Mouse (Mus musculus): Measurements from ENCODE around the gene Plxna1. TPM values are rescaled to one million over a fixed set of nuclear protein-coding genes. Genes with fewer than 3 reads are reported as not detected.

Gene Plxna1
- 41.4 and 41.8 TPM in 2 replicates for polyA plus RNA-seq (2015; fragmentation: Nextera tagmentation; extraction: Ambion mirVana)

DNA sequence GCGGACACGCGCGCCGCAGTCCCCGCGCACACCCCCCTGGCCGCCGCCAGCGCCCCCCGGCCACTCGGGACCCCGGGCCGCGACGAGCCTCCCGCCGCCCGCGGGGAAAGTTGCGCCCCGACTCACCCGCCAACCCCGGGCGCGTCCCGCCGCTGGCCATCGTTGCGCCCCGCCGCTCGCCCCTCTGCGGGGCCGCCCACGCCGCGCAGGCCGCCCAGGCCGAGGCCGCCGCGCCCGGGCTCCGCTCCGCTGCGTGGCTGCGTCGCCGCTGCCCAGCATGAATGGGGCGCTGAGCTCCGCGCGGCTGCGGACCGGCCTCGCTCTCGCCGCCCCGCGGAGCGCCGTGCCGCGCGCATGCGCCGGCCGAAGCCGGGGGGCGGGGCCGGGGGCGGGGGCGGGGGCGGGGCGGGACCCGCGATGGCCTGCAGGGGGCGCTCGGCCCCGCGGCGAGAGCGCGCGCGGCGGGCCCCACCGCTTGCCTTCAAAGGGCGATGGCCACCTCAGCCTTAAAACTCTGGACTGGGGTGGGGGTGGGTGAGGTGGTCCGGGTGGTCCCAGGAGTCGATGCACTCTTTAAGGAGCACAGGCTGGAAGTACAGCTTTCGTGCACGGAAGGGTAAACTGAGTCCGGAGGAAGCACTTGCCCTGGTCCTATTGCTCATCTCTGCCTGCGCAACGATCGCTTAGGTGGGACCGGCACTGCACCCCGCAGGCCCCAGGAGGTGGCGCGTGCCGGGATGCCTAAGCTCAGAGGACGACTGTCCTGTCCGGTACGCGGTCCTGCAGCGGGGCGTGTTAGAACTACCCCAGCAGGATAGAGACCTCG, at the start of gene Plxna1:
Gene Plxna1 (minus strand): TSS at position 340 of the 826 bp plus-strand sequence.
- peaks cover 3% of the 10 kb centered on the region; the same call in 1 of the 2 replicates for H3K36me3 ChIP-seq
- peak; percentile 79 for ATAC-seq (ENCODE audit: low read depth)
- peak within 1 kb of the TSS; percentile 99 for H3K9ac ChIP-seq
- peaks cover 48% of the 10 kb centered on the region for H3K4me1 ChIP-seq (replicated peaks)
- no peaks in the 10 kb centered on the region for H3K9me3 ChIP-seq
- H3K27ac ChIP-seq (replicated peaks), result peak within 1 kb of the TSS; percentile 88
- WGBS, result under 1% methylated on average over 63 of the region's 110 CpGs
- peak within 1 kb of the TSS; percentile 92 for H3K4me2 ChIP-seq
- peak within 1 kb of the TSS; percentile 99 for H3K4me3 ChIP-seq
- peaks cover 11% of the 10 kb centered on the region for H3K27me3 ChIP-seq

DNA sequence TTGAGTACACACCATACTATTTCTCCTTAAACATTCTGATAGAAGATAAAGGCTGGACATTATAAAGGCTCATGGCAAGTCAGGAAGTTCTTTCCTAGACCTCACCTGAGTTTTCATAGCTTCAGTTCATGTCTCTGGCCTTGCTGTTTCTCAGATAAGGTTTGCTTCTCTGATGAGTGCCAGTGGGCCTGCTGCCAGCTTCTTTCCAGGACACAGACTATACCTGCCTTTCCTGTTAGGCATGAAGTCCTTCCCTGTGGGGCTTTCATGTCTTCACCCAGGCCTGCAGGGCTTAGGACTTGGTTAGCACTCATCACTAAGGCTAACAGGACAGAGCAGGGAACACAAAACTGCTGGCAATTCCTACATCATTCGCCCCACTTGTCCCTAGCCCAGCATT, 46.6 kb upstream of the Plxna1 start:
- no peak for ATAC-seq (ENCODE audit: low read depth)
- no peak overlapping the region for H3K4me2 ChIP-seq
- H3K36me3 ChIP-seq, result no peaks in the 10 kb centered on the region
- H3K9me3 ChIP-seq, result no peaks in the 10 kb centered on the region
- H3K9ac ChIP-seq, result no peak overlapping the region
- 81% methylated on average over 1 of the region's 1 CpGs for WGBS
- H3K4me1 ChIP-seq (replicated peaks), result peaks cover 12% of the 10 kb centered on the region
- no peak overlapping the region for H3K27ac ChIP-seq (replicated peaks)
- H3K4me3 ChIP-seq, result no peak overlapping the region
- H3K27me3 ChIP-seq, result no peaks in the 10 kb centered on the region

DNA sequence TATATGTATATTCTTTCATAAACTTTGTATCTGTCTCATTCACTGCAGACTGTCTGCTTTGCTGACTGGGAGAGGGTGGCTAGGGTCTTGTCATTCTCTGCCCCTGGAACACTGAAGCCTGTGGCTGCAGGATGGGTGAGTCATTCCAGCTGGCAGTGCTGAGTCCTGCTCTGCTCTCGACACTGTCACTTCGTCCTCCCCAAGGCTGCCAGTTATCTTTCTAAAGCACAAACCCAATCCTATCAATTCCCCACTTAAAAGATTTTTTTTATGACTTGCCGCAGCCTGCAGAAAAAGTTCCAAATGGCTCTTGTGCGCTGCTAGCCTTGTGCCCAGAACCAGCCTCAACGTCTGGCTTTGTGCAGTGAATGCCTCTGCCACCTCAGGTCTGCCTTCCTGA, 45.8 kb upstream of the Plxna1 start:
- ATAC-seq (ENCODE audit: low read depth), result no peak
- Histone ChIP-seq H3K4me2 (no peak overlapping the region), H3K4me1 (replicated peaks) (peaks cover 20% of the 10 kb centered on the region), H3K9me3 (no peaks in the 10 kb centered on the region), H3K27me3 (no peaks in the 10 kb centered on the region), H3K9ac (no peak overlapping the region), H3K27ac (replicated peaks) (no peak overlapping the region), H3K4me3 (no peak overlapping the region), H3K36me3 (no peaks in the 10 kb centered on the region)
- WGBS, result 83% methylated on average over 5 of the region's 5 CpGs

DNA sequence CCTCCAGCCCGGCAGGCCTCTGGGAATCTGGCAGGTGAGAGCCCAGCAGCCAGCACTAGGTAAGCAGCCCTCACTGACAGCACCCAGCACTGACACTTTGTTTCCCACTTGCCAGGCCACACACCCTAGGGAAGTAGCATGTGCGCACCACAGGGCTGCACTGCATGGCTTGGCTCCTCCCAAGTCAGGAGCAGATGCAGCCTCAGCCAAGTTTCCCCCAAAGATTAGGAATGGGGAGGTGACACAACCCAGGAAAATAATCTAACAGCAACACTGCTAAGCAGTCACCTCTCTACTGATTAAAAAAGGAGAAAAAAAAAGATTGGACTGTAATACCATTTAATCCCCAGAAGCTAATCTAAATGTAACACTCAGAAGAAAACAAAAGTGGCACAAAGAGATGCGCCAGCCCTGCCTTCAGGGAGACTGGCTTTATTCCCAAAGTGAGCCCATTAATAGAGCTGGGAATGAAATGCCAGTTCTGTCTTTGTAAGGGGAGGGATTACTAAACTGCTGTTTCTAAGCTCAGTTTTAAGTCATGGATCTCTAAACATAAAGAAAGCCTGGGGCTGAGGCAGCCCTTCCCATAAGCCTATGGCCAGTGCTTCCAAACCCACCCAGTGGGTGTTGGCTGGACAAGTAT, 44.9 kb upstream of the Plxna1 start:
- Histone ChIP-seq H3K27me3 (no peaks in the 10 kb centered on the region), H3K9me3 (no peaks in the 10 kb centered on the region), H3K4me3 (no peak overlapping the region), H3K27ac (replicated peaks) (0 out of 2 replicates have a peak overlapping the region, but pooled peaks have one; percentile 33), H3K4me2 (no peak overlapping the region), H3K4me1 (replicated peaks) (peaks cover 24% of the 10 kb centered on the region), H3K9ac (no peak overlapping the region), H3K36me3 (no peaks in the 10 kb centered on the region)
- 70% methylated on average over 3 of the region's 3 CpGs for WGBS
- ATAC-seq (ENCODE audit: low read depth), result no peak

DNA sequence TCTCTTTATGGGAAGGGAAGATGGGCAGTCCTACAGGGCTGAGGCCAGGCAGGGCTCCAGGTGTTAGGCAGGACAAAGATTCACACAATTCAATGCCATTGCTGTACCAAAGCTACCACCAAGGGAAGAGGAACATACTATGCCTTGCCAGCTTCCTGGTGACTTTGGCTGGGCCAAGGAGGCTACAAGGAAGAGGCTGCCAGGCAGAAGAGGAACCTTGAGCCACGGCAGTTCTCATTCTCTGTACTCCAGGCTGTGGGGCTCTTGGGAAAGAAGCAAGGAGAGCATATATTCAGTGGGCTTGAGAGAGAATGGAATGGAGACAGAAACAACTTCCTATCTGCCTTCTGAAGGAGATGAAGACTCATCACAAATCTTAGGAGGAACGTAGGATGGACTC, 42.5 kb upstream of the Plxna1 start:
- Histone ChIP-seq H3K4me3 (no peak overlapping the region), H3K4me1 (replicated peaks) (peaks cover 28% of the 10 kb centered on the region), H3K27ac (replicated peaks) (no peak overlapping the region), H3K9ac (no peak overlapping the region), H3K36me3 (no peaks in the 10 kb centered on the region), H3K4me2 (no peak overlapping the region), H3K9me3 (no peaks in the 10 kb centered on the region), H3K27me3 (no peaks in the 10 kb centered on the region)
- WGBS, result 92% methylated on average over 2 of the region's 2 CpGs
- ATAC-seq (ENCODE audit: low read depth), result no peak

DNA sequence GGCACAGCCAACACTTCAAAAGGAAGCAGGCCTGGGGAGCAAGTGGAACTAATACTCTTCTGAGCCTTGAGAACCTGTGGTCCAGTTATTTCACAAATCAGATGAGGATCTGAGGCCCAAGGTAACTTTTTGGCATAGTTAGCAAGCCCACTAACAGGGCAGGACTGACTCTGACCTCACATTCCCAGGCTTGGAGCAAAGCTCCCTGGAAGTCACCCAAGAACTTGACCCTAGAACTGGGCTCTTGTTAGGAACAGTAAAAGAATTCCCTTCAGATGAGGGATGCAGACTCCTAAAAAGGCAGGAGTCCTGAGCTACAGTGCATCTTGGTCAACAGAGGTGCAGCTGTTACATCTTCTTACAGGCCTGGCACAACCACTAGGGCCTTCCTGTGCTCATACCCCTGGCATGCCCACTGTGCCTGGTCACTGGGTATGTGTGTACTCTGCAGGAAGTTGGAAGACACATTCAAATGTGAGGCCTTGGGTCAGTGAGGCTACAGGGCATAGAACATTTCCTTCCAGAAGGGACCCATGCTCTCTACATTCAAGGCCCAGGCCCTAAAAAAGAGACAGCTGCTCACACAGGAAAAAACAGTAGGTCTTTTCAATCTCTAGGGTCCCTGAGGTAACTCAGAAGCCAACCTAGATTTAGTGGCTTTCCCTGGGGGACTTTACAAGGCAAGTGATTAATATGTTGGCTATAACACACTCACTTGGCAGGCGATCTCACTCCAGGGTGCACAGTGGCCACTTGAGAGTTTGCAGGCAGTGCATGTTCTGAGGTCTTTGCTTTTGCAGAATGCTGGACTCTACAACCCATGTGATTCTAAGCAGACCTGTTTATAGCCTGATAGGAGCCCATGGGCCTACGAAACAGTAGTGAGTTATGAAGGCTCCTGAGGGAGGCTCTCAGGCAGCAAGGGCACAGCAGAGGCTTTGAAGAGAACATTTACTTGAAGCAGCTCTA, 41.1 kb upstream of the Plxna1 start:
- no peak overlapping the region for H3K9ac ChIP-seq
- no peak overlapping the region for H3K4me2 ChIP-seq
- H3K27ac ChIP-seq (replicated peaks), result peak overlapping the region; percentile 33; the same call in 1 of the 2 replicates
- 0 out of 2 replicates have a peak, but pooled peaks have one; percentile 47 for ATAC-seq (ENCODE audit: low read depth)
- 31% methylated on average over 2 of the region's 2 CpGs for WGBS
- no peaks in the 10 kb centered on the region for H3K27me3 ChIP-seq
- no peak overlapping the region for H3K4me3 ChIP-seq
- H3K4me1 ChIP-seq (replicated peaks), result peaks cover 28% of the 10 kb centered on the region
- no peaks in the 10 kb centered on the region for H3K9me3 ChIP-seq
- H3K36me3 ChIP-seq, result no peaks in the 10 kb centered on the region

DNA sequence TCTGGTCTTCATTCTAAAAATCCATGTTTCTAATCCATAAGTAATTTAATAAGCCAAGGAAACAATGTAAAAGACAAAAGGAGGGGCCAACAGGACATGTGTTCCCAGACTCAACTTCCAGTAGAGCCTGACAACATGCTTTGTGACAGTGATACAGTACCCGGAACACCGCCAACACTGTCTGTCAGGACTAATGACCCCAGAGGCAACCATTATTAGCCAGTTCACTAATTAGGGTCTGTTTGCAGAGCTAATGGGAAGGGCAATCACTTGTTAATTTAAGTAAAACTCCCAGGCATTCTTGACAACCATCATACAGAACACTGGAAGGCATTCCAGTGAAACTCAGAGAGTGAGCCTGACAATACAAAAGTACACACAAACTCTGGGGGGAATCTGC, 40.0 kb upstream of the Plxna1 start:
- peaks cover 23% of the 10 kb centered on the region for H3K4me1 ChIP-seq (replicated peaks)
- H3K27me3 ChIP-seq, result no peaks in the 10 kb centered on the region
- no peak overlapping the region for H3K27ac ChIP-seq (replicated peaks)
- no peak overlapping the region for H3K9ac ChIP-seq
- 40% methylated on average over 2 of the region's 2 CpGs for WGBS
- H3K9me3 ChIP-seq, result no peaks in the 10 kb centered on the region
- H3K36me3 ChIP-seq, result no peaks in the 10 kb centered on the region
- no peak for ATAC-seq (ENCODE audit: low read depth)
- H3K4me3 ChIP-seq, result no peak overlapping the region
- no peak overlapping the region for H3K4me2 ChIP-seq

DNA sequence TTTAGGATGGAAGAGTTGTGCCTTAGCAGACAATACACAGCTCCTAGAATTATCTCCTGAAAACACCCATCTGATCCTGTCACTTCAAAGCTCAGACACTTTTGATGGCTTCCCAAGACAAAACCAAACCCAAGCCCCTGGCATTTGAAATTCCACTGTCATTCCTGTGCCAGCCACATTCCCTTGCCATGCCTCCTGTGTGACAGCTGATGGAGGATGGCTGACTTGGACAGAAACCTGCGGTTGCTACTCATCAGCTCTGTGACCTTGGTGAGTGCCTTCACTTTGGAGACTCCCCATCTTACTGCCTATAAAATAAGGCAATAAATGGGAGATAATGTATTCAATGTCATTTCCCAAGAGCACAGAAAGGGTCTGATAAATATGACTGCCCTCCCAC, 37.1 kb upstream of the Plxna1 start:
- Histone ChIP-seq H3K36me3 (no peaks in the 10 kb centered on the region), H3K4me2 (no peak overlapping the region), H3K4me3 (no peak overlapping the region), H3K27ac (replicated peaks) (no peak overlapping the region), H3K9ac (no peak overlapping the region), H3K4me1 (replicated peaks) (peaks cover 18% of the 10 kb centered on the region), H3K9me3 (no peaks in the 10 kb centered on the region), H3K27me3 (no peaks in the 10 kb centered on the region)
- ATAC-seq (ENCODE audit: low read depth), result no peak
- WGBS, result 81% methylated on average over 1 of the region's 1 CpGs

DNA sequence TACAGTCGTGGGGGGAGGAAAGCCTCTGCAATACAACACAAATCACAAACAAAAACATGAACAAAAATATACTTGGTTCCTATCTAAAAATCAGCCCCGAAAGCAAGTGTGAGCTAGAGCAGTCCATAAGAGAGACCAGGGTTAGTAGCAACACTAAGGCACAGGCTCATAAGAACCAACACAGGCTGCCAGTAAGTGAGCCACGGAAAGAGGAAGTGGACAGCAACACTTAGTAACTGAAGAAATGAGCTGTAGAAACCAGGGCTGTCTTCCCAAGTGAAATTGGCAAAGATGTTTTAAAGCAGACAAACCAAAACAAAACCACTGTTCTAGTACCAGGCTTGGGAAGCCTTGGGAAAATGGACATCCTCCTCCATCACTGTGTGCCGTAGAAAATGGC, 35.5 kb upstream of the Plxna1 start:
- H3K4me1 ChIP-seq (replicated peaks), result peaks cover 8% of the 10 kb centered on the region; the same call in 1 of the 2 replicates
- H3K4me2 ChIP-seq, result no peak overlapping the region
- H3K36me3 ChIP-seq, result no peaks in the 10 kb centered on the region
- H3K9me3 ChIP-seq, result no peaks in the 10 kb centered on the region
- no peak for ATAC-seq (ENCODE audit: low read depth)
- H3K4me3 ChIP-seq, result no peak overlapping the region
- H3K27ac ChIP-seq (replicated peaks), result no peak overlapping the region
- WGBS, result 88% methylated on average over 4 of the region's 4 CpGs
- H3K9ac ChIP-seq, result no peak overlapping the region
- H3K27me3 ChIP-seq, result no peaks in the 10 kb centered on the region

DNA sequence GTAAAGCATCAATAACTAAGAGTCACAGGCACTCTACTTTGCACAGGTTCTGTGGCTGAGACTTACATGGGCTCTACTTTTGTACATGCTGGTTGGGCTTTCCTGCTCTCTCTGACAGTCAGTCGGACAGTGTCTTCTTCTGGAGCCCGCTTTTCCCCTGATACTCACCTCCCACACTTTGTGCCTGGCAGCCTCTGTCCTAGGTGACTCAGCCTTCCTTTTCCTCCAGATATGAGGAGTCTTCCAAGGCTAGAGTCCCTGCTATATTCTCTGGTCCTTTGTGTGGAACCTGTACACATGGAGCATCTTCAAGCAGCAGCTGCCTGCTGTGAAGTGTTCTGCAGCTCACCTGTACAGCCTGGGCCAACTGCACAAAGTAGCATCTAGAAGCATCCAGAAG, 31.4 kb upstream of the Plxna1 start:
- H3K9ac ChIP-seq, result no peak overlapping the region
- H3K4me2 ChIP-seq, result no peak overlapping the region
- H3K4me1 ChIP-seq (replicated peaks), result peaks cover 8% of the 10 kb centered on the region
- 90% methylated on average over 2 of the region's 2 CpGs for WGBS
- H3K27ac ChIP-seq (replicated peaks), result no peak overlapping the region
- no peak for ATAC-seq (ENCODE audit: low read depth)
- no peak overlapping the region for H3K4me3 ChIP-seq
- no peaks in the 10 kb centered on the region for H3K9me3 ChIP-seq
- no peaks in the 10 kb centered on the region for H3K27me3 ChIP-seq
- no peaks in the 10 kb centered on the region for H3K36me3 ChIP-seq

DNA sequence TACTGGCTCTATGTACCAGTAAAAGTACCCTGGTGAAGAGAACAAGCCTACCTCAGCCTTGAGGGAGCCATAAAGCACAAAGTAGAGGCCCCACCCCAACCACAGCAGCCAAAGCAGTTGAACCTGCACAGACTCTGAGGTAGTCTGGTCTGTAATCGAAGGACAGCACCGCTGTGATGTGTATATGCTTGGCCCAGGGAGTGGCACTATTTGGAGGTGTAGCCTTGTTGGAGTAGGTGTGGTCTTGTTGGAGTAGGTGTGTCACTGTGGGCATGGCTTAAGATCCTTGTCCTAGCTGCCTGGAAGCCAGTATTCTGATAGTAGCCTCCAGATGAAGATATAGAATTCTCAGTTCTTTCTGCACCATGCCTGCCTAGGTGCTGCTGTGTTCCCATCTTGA, 29.8 kb upstream of the Plxna1 start:
- no peaks in the 10 kb centered on the region for H3K27me3 ChIP-seq
- H3K27ac ChIP-seq (replicated peaks), result no peak overlapping the region
- H3K4me1 ChIP-seq (replicated peaks), result peaks cover 8% of the 10 kb centered on the region
- H3K9me3 ChIP-seq, result no peaks in the 10 kb centered on the region
- no peak overlapping the region for H3K4me3 ChIP-seq
- WGBS, result 94% methylated on average over 2 of the region's 2 CpGs
- H3K9ac ChIP-seq, result no peak overlapping the region
- H3K36me3 ChIP-seq, result no peaks in the 10 kb centered on the region
- no peak overlapping the region for H3K4me2 ChIP-seq
- ATAC-seq (ENCODE audit: low read depth), result no peak

DNA sequence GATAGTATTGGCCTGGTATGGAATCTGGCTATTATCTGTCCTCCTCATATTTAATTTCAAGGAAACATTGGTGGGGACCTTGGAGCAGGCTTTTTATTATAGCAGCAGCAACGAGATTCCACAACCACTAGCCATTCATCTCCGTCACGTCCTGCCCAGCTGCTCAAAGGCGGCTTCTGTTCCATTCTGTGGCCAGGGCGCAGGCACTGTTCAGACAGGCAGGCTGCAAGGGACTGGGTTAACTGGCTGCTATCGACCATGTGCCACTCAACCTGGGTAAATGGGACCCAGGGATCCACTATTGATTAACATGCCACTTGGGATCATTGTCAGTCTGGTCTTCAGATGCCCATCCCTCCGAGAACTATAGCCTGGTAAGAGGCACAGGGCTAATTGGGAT, 27.4 kb upstream of the Plxna1 start:
- no peak for ATAC-seq (ENCODE audit: low read depth)
- no peak overlapping the region for H3K9ac ChIP-seq
- no peak overlapping the region for H3K4me3 ChIP-seq
- no peak overlapping the region for H3K27ac ChIP-seq (replicated peaks)
- peaks cover 8% of the 10 kb centered on the region for H3K4me1 ChIP-seq (replicated peaks)
- H3K4me2 ChIP-seq, result no peak overlapping the region
- H3K27me3 ChIP-seq, result no peaks in the 10 kb centered on the region
- no peaks in the 10 kb centered on the region for H3K9me3 ChIP-seq
- WGBS, result 40% methylated on average over 7 of the region's 7 CpGs
- no peaks in the 10 kb centered on the region for H3K36me3 ChIP-seq

Data from neural tube, embryonic 13.5 days (tissue).